Mouse (Mus musculus): ENCODE measurements around the gene Gal3st4. TPM values are rescaled to one million over a fixed set of nuclear protein-coding genes. Genes with fewer than 3 reads are reported as not detected.
"Not testable (repeated sequence)": the region's sequence is repeated elsewhere in the genome, so short reads cannot be mapped to it uniquely, and the experiment has no call there.

Gene Gal3st4
- polyA plus RNA-seq, 1 experiment from 2014 or later = 2.2 TPM

DNA sequence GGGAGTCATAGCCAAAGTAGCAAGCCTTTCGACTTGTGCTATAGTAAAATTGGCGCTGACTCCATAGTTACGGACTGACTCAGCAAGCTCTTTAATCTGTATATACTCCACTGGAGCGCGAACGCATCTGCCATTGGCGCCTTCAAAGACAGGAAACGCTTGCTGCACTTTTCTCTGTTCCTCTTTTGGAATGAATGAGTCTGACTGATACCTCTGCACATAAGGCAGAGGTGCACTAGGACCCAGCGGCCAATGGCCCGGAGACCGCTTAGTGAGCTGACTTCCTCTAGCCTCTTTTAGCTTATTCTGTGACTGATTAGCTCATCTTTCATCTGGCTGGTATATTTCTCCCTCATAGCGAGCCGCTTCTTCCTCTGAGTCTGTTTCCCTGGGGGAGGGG, 56.0 kb downstream of the Gal3st4 start:
- H3K27me3 ChIP-seq (ENCODE audit: control insufficient read depth, insufficient read depth, low read length); H3K9ac ChIP-seq (replicated peaks; ENCODE audit: low read depth, low read length); H3K36me3 ChIP-seq (ENCODE audit: control insufficient read depth, insufficient read depth, low read length); ATAC-seq (ENCODE audit: low read depth); H3K9me3 ChIP-seq (ENCODE audit: control insufficient read depth, low read length); H3K4me3 ChIP-seq (ENCODE audit: low read depth, low read length); H3K4me2 ChIP-seq (ENCODE audit: low read depth, low read length); H3K27ac ChIP-seq (ENCODE audit: low read depth, low read length); H3K4me1 ChIP-seq (ENCODE audit: control insufficient read depth, insufficient read depth, low read length): not testable (repeated sequence)
- WGBS = 97% methylated on average over 13 of the region's 13 CpGs

Other genes starting within 250 kb of the Gal3st4 start
- not detected in 2 replicates for gene Smok3c, start 219.6 kb downstream of the Gal3st4 start, polyA plus RNA-seq (2014; fragmentation: Nextera tagmentation; extraction: Ambion mirVana)
- 31.2 and 39.4 TPM in 2 replicates for gene Zkscan1, start 187.8 kb downstream of the Gal3st4 start, polyA plus RNA-seq (2014; fragmentation: Nextera tagmentation; extraction: Ambion mirVana)
- 90.9 and 98.7 TPM in 2 replicates for gene Zscan21, start 155.9 kb downstream of the Gal3st4 start, polyA plus RNA-seq (2014; fragmentation: Nextera tagmentation; extraction: Ambion mirVana)
- 25.3 and 25.8 TPM in 2 replicates for gene Zfp113, start 117.1 kb downstream of the Gal3st4 start, polyA plus RNA-seq (2014; fragmentation: Nextera tagmentation; extraction: Ambion mirVana)
- gene Cops6, start 111.8 kb downstream of the Gal3st4 start, polyA plus RNA-seq (2014; fragmentation: Nextera tagmentation; extraction: Ambion mirVana) = 245 and 252 TPM in 2 replicates
- gene Ap4m1, start 100.8 kb downstream of the Gal3st4 start, polyA plus RNA-seq (2014; fragmentation: Nextera tagmentation; extraction: Ambion mirVana) = 17.2 and 17.7 TPM in 2 replicates
- gene Mcm7, start 100.4 kb downstream of the Gal3st4 start, polyA plus RNA-seq (2014; fragmentation: Nextera tagmentation; extraction: Ambion mirVana) = 71.5 and 81.4 TPM in 2 replicates
- 71.7 and 73.2 TPM in 2 replicates for gene Taf6, start 85.4 kb downstream of the Gal3st4 start, polyA plus RNA-seq (2014; fragmentation: Nextera tagmentation; extraction: Ambion mirVana)
- 22.7 and 29.2 TPM in 2 replicates for gene Cnpy4, start 85.4 kb downstream of the Gal3st4 start, polyA plus RNA-seq (2014; fragmentation: Nextera tagmentation; extraction: Ambion mirVana)
- gene Mblac1, start 78.5 kb downstream of the Gal3st4 start, polyA plus RNA-seq (2014; fragmentation: Nextera tagmentation; extraction: Ambion mirVana) = 12.9 and 14.6 TPM in 2 replicates
- not detected in 2 replicates for gene Nxpe5, start 46.9 kb downstream of the Gal3st4 start, polyA plus RNA-seq (2014; fragmentation: Nextera tagmentation; extraction: Ambion mirVana)
- 71.7 and 90.4 TPM in 2 replicates for gene Lamtor4, start 17.4 kb downstream of the Gal3st4 start, polyA plus RNA-seq (2014; fragmentation: Nextera tagmentation; extraction: Ambion mirVana)
- gene BC037034, start 8.8 kb downstream of the Gal3st4 start, polyA plus RNA-seq (2014; fragmentation: Nextera tagmentation; extraction: Ambion mirVana) = 16.3 and 16.5 TPM in 2 replicates
- gene Gm43720, start 7.1 kb upstream of the Gal3st4 start, polyA plus RNA-seq (2014; fragmentation: Nextera tagmentation; extraction: Ambion mirVana) = 0.11 TPM in 1 of 2 replicates, not detected in the other
- gene Gpc2, start 7.2 kb upstream of the Gal3st4 start, polyA plus RNA-seq (2014; fragmentation: Nextera tagmentation; extraction: Ambion mirVana) = 25.7 and 25.8 TPM in 2 replicates
- 9.3 and 12.5 TPM in 2 replicates for gene Stag3, start 7.4 kb upstream of the Gal3st4 start, polyA plus RNA-seq (2014; fragmentation: Nextera tagmentation; extraction: Ambion mirVana)
- gene Pvrig, start 69.1 kb upstream of the Gal3st4 start, polyA plus RNA-seq (2014; fragmentation: Nextera tagmentation; extraction: Ambion mirVana) = not detected in 2 replicates
- gene Zfp157, start 168.6 kb upstream of the Gal3st4 start, polyA plus RNA-seq (2014; fragmentation: Nextera tagmentation; extraction: Ambion mirVana) = 82.6 and 87.0 TPM in 2 replicates

Measured in neural tube, embryonic 14.5 days (tissue).